Mouse (Mus musculus) myocyte (in vitro differentiated cells): ENCODE results near the gene Emc10. TPM values are rescaled to one million over a fixed set of nuclear protein-coding genes. Genes with fewer than 3 reads are reported as not detected.

Source experiments
- H3K27me3 ChIP-seq: one replicate; pipeline ENCODE4 v1.6.1; 2011; ENCODE audit not compliant: control insufficient read depth, insufficient read depth, insufficient read length
- H3K36me3 ChIP-seq: one replicate; pipeline ENCODE4 v1.6.1; 2011; ENCODE audit not compliant: control insufficient read depth, insufficient read depth
- H3K4me2 ChIP-seq: one replicate; pipeline ENCODE4 v1.6.1; 2011; ENCODE audit warnings: low read depth, control low read depth
- H3K4me3 ChIP-seq: one replicate; pipeline ENCODE4 v1.5.1; 2011; ENCODE audit warnings: mild to moderate bottlenecking, control low read depth, moderate library complexity
- H3K79me2 ChIP-seq: one replicate; pipeline ENCODE4 v1.6.1; 2011; ENCODE audit not compliant: control insufficient read depth, insufficient read depth
- H3ac ChIP-seq: one replicate; pipeline ENCODE4 v1.6.1; 2011; ENCODE audit not compliant: control insufficient read depth, insufficient read length
- CEBPB ChIP-seq: IDR thresholded peaks from 2 replicates; pipeline ENCODE4 v1.6.1; 2011; ENCODE audit warnings: mild to moderate bottlenecking, moderate library complexity; ENCODE audit not compliant: poor library complexity, insufficient read depth, severe bottlenecking
- E2F4 ChIP-seq: IDR thresholded peaks from one replicate; pipeline ENCODE4 v1.6.1; 2011; ENCODE audit warnings: mild to moderate bottlenecking, control low read depth, moderate library complexity; ENCODE audit not compliant: insufficient read depth
- MAX ChIP-seq: IDR thresholded peaks from one replicate; pipeline ENCODE4 v1.6.1; 2011; ENCODE audit warnings: low read depth, mild to moderate bottlenecking, control low read depth
- MYOD1 ChIP-seq, 3 experiments: IDR thresholded peaks; one replicate each; pipeline ENCODE4 v1.6.1; 2011; ENCODE audit warnings: control low read depth in 2 of 3, low read depth in 2 of 3, mild to moderate bottlenecking in 2 of 3, moderate library complexity in 1 of 3; ENCODE audit not compliant: insufficient read length in 2 of 3, control insufficient read depth in 1 of 3
- MYOG ChIP-seq, 3 experiments: IDR thresholded peaks; one replicate each; pipeline ENCODE4 v1.6.1; 2011; ENCODE audit warnings: control low read depth in 2 of 3, low read depth in 2 of 3, mild to moderate bottlenecking in 2 of 3; ENCODE audit not compliant: insufficient read length in 2 of 3, control insufficient read depth in 1 of 3, insufficient read depth in 1 of 3
- POLR2A ChIP-seq: IDR thresholded peaks from one replicate; pipeline ENCODE4 v1.6.1; 2011; ENCODE audit warnings: low read depth, mild to moderate bottlenecking, control low read depth, moderate library complexity; ENCODE audit not compliant: insufficient read length
- POLR2AphosphoS2 ChIP-seq: IDR thresholded peaks from one replicate; pipeline ENCODE4 v1.6.1; 2011; ENCODE audit warnings: low read depth, control low read depth; ENCODE audit not compliant: insufficient read length
- REST ChIP-seq: IDR thresholded peaks from one replicate; pipeline ENCODE4 v1.6.1; 2011; ENCODE audit warnings: mild to moderate bottlenecking, control low read depth, moderate library complexity; ENCODE audit not compliant: insufficient read depth, insufficient read length
- SRF ChIP-seq: IDR thresholded peaks from one replicate; pipeline ENCODE4 v1.6.1; 2011; ENCODE audit warnings: low read depth; ENCODE audit not compliant: control insufficient read depth, insufficient read length
- TCF12 ChIP-seq: IDR thresholded peaks from one replicate; pipeline ENCODE4 v1.6.1; 2011; ENCODE audit warnings: mild to moderate bottlenecking, control low read depth; ENCODE audit not compliant: poor library complexity, insufficient read depth, severe bottlenecking
- TCF3 ChIP-seq: IDR thresholded peaks from one replicate; pipeline ENCODE4 v1.6.1; 2011; ENCODE audit warnings: low read depth, control low read depth; ENCODE audit not compliant: insufficient read length
- USF1 ChIP-seq: IDR thresholded peaks from one replicate; pipeline ENCODE4 v1.6.1; 2011; ENCODE audit warnings: low read depth, mild to moderate bottlenecking, control low read depth, moderate library complexity
- polyA plus RNA-seq: library from polyadenylated mRNA; unstranded; fragments of >200 nt; fragmentation: generic; extraction: Trizol; gene quantifications from one replicate; pipeline ENCODE4 v1.2.1, GENCODE M21; 2012; ENCODE audit warnings: missing spikeins

The Emc10 gene
- polyA plus RNA-seq, 1 experiment = 98.2 TPM

- H3ac ChIP-seq = no peak overlapping the region
- H3K4me3 ChIP-seq = no peak overlapping the region
- H3K36me3 ChIP-seq = no peaks in the 10 kb centered on the region
- no peaks in the 10 kb centered on the region for H3K79me2 ChIP-seq
- no peak for TF ChIP-seq TCF12
- H3K4me2 ChIP-seq = no peak overlapping the region
- no peaks in the 10 kb centered on the region for H3K27me3 ChIP-seq
These were observed 41.2 kb upstream of the Emc10 start for GRCm38 (mm10) chr7:44537496-44537895.

GRCm38 (mm10) chr7:44537009-44537408 lies 40.7 kb upstream of the Emc10 start:
- Histone ChIP-seq H3K27me3 (no peaks in the 10 kb centered on the region), H3K4me2 (no peak overlapping the region), H3K36me3 (no peaks in the 10 kb centered on the region), H3ac (no peak overlapping the region), H3K79me2 (no peaks in the 10 kb centered on the region), H3K4me3 (no peak overlapping the region)
- TF ChIP-seq MYOD1 (IDR thresholded peaks at IDR 0.05; ENCODE audit: control insufficient read depth in 1 of 3, insufficient read length in 2 of 3, low read depth in 2 of 3) (no peak), POLR2A (no peak), CEBPB (no peak), MAX (no peak), POLR2AphosphoS2 (no peak), MYOG (IDR thresholded peaks at IDR 0.05; ENCODE audit: control insufficient read depth in 1 of 3, insufficient read depth in 1 of 3, insufficient read length in 2 of 3, low read depth in 2 of 3) (no peak), SRF (no peak), USF1 (no peak), TCF12 (no peak), TCF3 (no peak), E2F4 (no peak), REST (no peak)

GRCm38 (mm10) chr7:44536590-44536968 lies 40.2 kb upstream of the Emc10 start:
- no peaks in the 10 kb centered on the region for H3K27me3 ChIP-seq
- no peak overlapping the region for H3ac ChIP-seq
- H3K79me2 ChIP-seq = no peaks in the 10 kb centered on the region
- no peak overlapping the region for H3K4me2 ChIP-seq
- TF ChIP-seq SRF (no peak), POLR2A (no peak), TCF3 (no peak), MYOG (IDR thresholded peaks at IDR 0.05; ENCODE audit: control insufficient read depth in 1 of 3, insufficient read depth in 1 of 3, insufficient read length in 2 of 3, low read depth in 2 of 3) (no peak), TCF12 (no peak), MAX (no peak), POLR2AphosphoS2 (no peak)
- H3K4me3 ChIP-seq = no peak overlapping the region
- no peaks in the 10 kb centered on the region for H3K36me3 ChIP-seq

GRCm38 (mm10) chr7:44535657-44536589 lies 39.6 kb upstream of the Emc10 start:
- no peak overlapping the region for H3K4me2 ChIP-seq
- H3K36me3 ChIP-seq = no peaks in the 10 kb centered on the region

More at GRCm38 (mm10) chr7:44535657-44536589, 39.6 kb upstream of the Emc10 start:
- Histone ChIP-seq H3K4me3 (no peak overlapping the region), H3K27me3 (no peaks in the 10 kb centered on the region), H3K79me2 (no peaks in the 10 kb centered on the region), H3ac (no peak overlapping the region)
- TF ChIP-seq MAX (no peak), REST (no peak), POLR2A (no peak), TCF12 (no peak), E2F4 (no peak), MYOD1 (IDR thresholded peaks at IDR 0.05; ENCODE audit: control insufficient read depth in 1 of 3, insufficient read length in 2 of 3, low read depth in 2 of 3) (no peak), POLR2AphosphoS2 (no peak), SRF (no peak), MYOG (IDR thresholded peaks at IDR 0.05; ENCODE audit: control insufficient read depth in 1 of 3, insufficient read depth in 1 of 3, insufficient read length in 2 of 3, low read depth in 2 of 3) (no peak), USF1 (no peak), CEBPB (no peak), TCF3 (no peak)
